Comparison of ENCODE assay signal across 18 mouse cellular contexts in genomic region chr16:57329028-57329427, GRCm38 (mm10). TPM values are rescaled to one million over a fixed set of nuclear protein-coding genes. Genes with fewer than 3 reads are reported as not detected.
DNase-seq lines count a peak whose midpoint lies in the region; ATAC-seq and TF ChIP-seq lines count a peak whose summit lies in the region.
"Had no signal": no experiment of that assay in that cellular context is flagged by ENCODE, and none has a peak within 500 bp of the region (broad histone marks: within the 10 kb centered on the region; RNA-seq: fewer than 3 reads in every experiment).

No protein-coding gene starts in this region.

- H3K4me1 ChIP-seq in limb, embryonic 12.5 days (replicated peaks), result peaks cover 15% of the 10 kb centered on the region
- H3K4me1 ChIP-seq in limb, embryonic 10.5 days, result peaks cover 9% of the 10 kb centered on the region; the same call in 1 of the 2 replicates
- H3K4me1 ChIP-seq in heart, embryonic 14.5 days (ENCODE audit: control insufficient read depth in 2 of 2, insufficient read depth in 2 of 2, low read length in 2 of 2), result peaks cover 0 to 3% of the 10 kb centered on the region in 2 experiments; a peak in 2 of 4 replicates
- H3K4me1 ChIP-seq in limb, embryonic 15.5 days, result peaks cover 26% of the 10 kb centered on the region

- no peaks in the 10 kb centered on the region for H3K36me3 ChIP-seq in limb, embryonic 12.5 days
- H3K36me3 ChIP-seq in limb, embryonic 10.5 days, result no peaks in the 10 kb centered on the region
- no peaks in the 10 kb centered on the region for H3K36me3 ChIP-seq in heart, embryonic 14.5 days (ENCODE audit: control insufficient read depth, insufficient read depth, low read length)
- no peaks in the 10 kb centered on the region for H3K36me3 ChIP-seq in limb, embryonic 15.5 days

- DNase-seq in gastrocnemius, adult 2 months, result no peak
- DNase-seq in gastrocnemius, postnatal 4 days (ENCODE audit: low spot score in 2 of 2), result no peak
- DNase-seq in limb, embryonic 10.5 days (ENCODE audit: low spot score), result no peak
- no peak for DNase-seq in cerebellum, postnatal 10 days
- no peak for DNase-seq in urinary bladder, adult 18-20 months (ENCODE audit: low spot score in 2 of 2)
- DNase-seq: cerebellum, adult 18-20 months; layer of hippocampus, adult 9-11 months; spleen, adult 18-20 months; thymus, postnatal 14 days had no signal

- H3K27ac ChIP-seq in gastrocnemius, adult 2 months, result peak overlapping the region; percentile 75
- H3K27ac ChIP-seq in limb, embryonic 12.5 days, result 0 out of 2 replicates have a peak overlapping the region, but pooled peaks have one; percentile 51
- H3K27ac ChIP-seq in limb, embryonic 10.5 days, result no peak overlapping the region
- peak overlapping the region; percentile 43 to 52; a peak in 2 of 4 replicates for H3K27ac ChIP-seq in heart, embryonic 14.5 days (replicated peaks in 1 of 2; ENCODE audit: control insufficient read depth in 1 of 2, insufficient read depth in 1 of 2, low read depth in 2 of 2, low read length in 2 of 2)
- H3K27ac ChIP-seq in limb, embryonic 15.5 days, result peak overlapping the region; percentile 72
- H3K27ac ChIP-seq: liver, embryonic 14.5 days; stomach, postnatal 0 days had no signal

- ATAC-seq in limb, embryonic 12.5 days (ENCODE audit: insufficient number of reproducible peaks, insufficient read depth, low FRiP score, low TSS enrichment, low read depth), result no peak
- ATAC-seq in heart, embryonic 14.5 days (ENCODE audit: insufficient number of reproducible peaks, insufficient read depth, low FRiP score, low read depth), result no peak
- ATAC-seq in limb, embryonic 15.5 days (ENCODE audit: insufficient number of reproducible peaks, low FRiP score, low TSS enrichment, low read depth), result peak; percentile 75
- ATAC-seq: forebrain, embryonic 14.5 days had no signal

- H3K9ac ChIP-seq in limb, embryonic 12.5 days (replicated peaks), result no peak overlapping the region
- H3K9ac ChIP-seq in heart, embryonic 14.5 days (ENCODE audit: low read length), result no peak overlapping the region
- H3K9ac ChIP-seq in limb, embryonic 15.5 days, result no peak overlapping the region
- H3K9ac ChIP-seq: liver, embryonic 14.5 days had no signal

- no peaks in the 10 kb centered on the region for H3K9me3 ChIP-seq in limb, embryonic 12.5 days
- no peaks in the 10 kb centered on the region for H3K9me3 ChIP-seq in limb, embryonic 10.5 days (replicated peaks)
- no peaks in the 10 kb centered on the region for H3K9me3 ChIP-seq in heart, embryonic 14.5 days (ENCODE audit: control insufficient read depth, low read length)
- H3K9me3 ChIP-seq in limb, embryonic 15.5 days, result no peaks in the 10 kb centered on the region

- H3K4me2 ChIP-seq in limb, embryonic 12.5 days, result no peak overlapping the region
- no peak overlapping the region for H3K4me2 ChIP-seq in heart, embryonic 14.5 days (ENCODE audit: low read length)
- no peak overlapping the region for H3K4me2 ChIP-seq in limb, embryonic 15.5 days

- TF ChIP-seq CTCF in gastrocnemius, adult 2 months (IDR thresholded peaks at IDR 0.05), result no peak

- WGBS in limb, embryonic 12.5 days, result 63% methylated on average over 8 of the region's 8 CpGs
- WGBS in limb, embryonic 10.5 days, result 85% methylated on average over 8 of the region's 8 CpGs
- WGBS in heart, embryonic 14.5 days, result 67% methylated on average over 8 of the region's 8 CpGs
- 44% methylated on average over 8 of the region's 8 CpGs for WGBS in limb, embryonic 15.5 days

- no peaks in the 10 kb centered on the region for H3K27me3 ChIP-seq in limb, embryonic 12.5 days
- no peaks in the 10 kb centered on the region for H3K27me3 ChIP-seq in limb, embryonic 10.5 days (ENCODE audit: low read depth, poor library complexity, severe bottlenecking)
- H3K27me3 ChIP-seq in heart, embryonic 14.5 days (ENCODE audit: control insufficient read depth, insufficient read depth, low read length), result no peaks in the 10 kb centered on the region
- no peaks in the 10 kb centered on the region for H3K27me3 ChIP-seq in limb, embryonic 15.5 days

- intact Hi-C loops in gastrocnemius, adult 2 months (cut with DNase I), result no loop called here

- no peak overlapping the region for H3K4me3 ChIP-seq in gastrocnemius, adult 2 months
- H3K4me3 ChIP-seq in limb, embryonic 12.5 days (replicated peaks), result no peak overlapping the region
- no peak overlapping the region for H3K4me3 ChIP-seq in limb, embryonic 10.5 days
- no peak overlapping the region for H3K4me3 ChIP-seq in heart, embryonic 14.5 days (ENCODE audit: control insufficient read depth in 1 of 2, insufficient read depth in 1 of 2, low read depth in 1 of 2, low read length in 2 of 2)
- H3K4me3 ChIP-seq in limb, embryonic 15.5 days, result no peak overlapping the region

RNA-seq across cellular contexts. Expression of gene Filip1l, which starts 23.9 kb away (rescaled TPM):
- total RNA-seq in gastrocnemius, adult 2 months (2021), result 10 to 100 TPM; 37.5 to 67.0 TPM
- 10 to 100 TPM; 55.5 to 76.5 TPM for total RNA-seq in gastrocnemius, postnatal 4 days (2021)
- 25.5 and 30.4 TPM in 2 replicates for polyA plus RNA-seq in limb, embryonic 12.5 days (2016; fragmentation: Nextera tagmentation; extraction: Ambion mirVana)
- 10.7 and 14.4 TPM in 2 replicates for polyA plus RNA-seq in limb, embryonic 10.5 days (2016; fragmentation: Nextera tagmentation; extraction: Ambion mirVana)
- 26.9 and 27.7 TPM in 2 replicates for polyA plus RNA-seq in heart, embryonic 14.5 days (2014; fragmentation: Nextera tagmentation; extraction: Ambion mirVana)
- 46.3 and 46.8 TPM in 2 replicates for polyA plus RNA-seq in limb, embryonic 15.5 days (2015; fragmentation: Nextera tagmentation; extraction: Ambion mirVana)

RNA-seq across cellular contexts. Expression of gene Tmem30c, which starts 36.4 kb away (rescaled TPM):
- not detected for total RNA-seq in gastrocnemius, adult 2 months (2021)
- total RNA-seq in gastrocnemius, postnatal 4 days (2021), result not detected
- polyA plus RNA-seq in limb, embryonic 12.5 days (2016; fragmentation: Nextera tagmentation; extraction: Ambion mirVana), result 0.06 and 0.08 TPM in 2 replicates
- polyA plus RNA-seq in limb, embryonic 10.5 days (2016; fragmentation: Nextera tagmentation; extraction: Ambion mirVana), result 0.10 and 0.19 TPM in 2 replicates
- polyA plus RNA-seq in heart, embryonic 14.5 days (2014; fragmentation: Nextera tagmentation; extraction: Ambion mirVana), result 0.08 TPM in 1 of 2 replicates, not detected in the other
- not detected in 2 replicates for polyA plus RNA-seq in limb, embryonic 15.5 days (2015; fragmentation: Nextera tagmentation; extraction: Ambion mirVana)
- total RNA-seq: common myeloid progenitor, adult 5-6 weeks; heart, postnatal 10 days; neutrophil, adult 5-6 weeks had no signal
- polyA plus RNA-seq: forebrain, embryonic 14.5 days; liver, embryonic 14.5 days; stomach, postnatal 0 days had no signal
